11 mouse cellular contexts compared by ENCODE assay signal in the genomic region with DNA sequence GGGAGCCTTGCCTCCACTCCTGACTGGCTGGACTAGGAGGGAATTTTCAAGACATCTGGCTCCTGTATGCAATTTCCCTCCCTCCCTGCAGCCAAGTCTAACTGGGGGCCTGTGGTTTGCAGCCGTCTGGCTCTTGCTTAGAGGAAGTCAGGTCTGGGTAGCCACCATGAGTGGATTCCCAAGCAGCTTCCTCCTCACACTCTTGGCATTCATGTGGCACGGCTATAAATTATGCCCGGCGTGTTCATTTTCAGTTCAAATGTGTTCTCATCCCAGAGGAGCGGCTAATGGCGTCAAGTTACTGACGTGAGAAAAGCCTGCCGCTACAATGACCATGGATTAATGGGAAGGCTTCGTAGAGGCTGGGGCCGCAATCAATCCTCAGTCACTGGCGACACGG.
DNase-seq lines count a peak whose midpoint lies in the region; ATAC-seq lines count a peak whose summit lies in the region.
"Had no signal": no experiment of that assay in that cellular context is flagged by ENCODE, and none has a peak within 500 bp of the region (broad histone marks: within the 10 kb centered on the region; RNA-seq: fewer than 3 reads in every experiment).

No protein-coding gene starts in this region.

- H3K4me3 ChIP-seq in limb, embryonic 15.5 days, result no peak overlapping the region
- H3K4me3 ChIP-seq: forebrain, embryonic 13.5 days had no signal

- H3K4me1 ChIP-seq in limb, embryonic 15.5 days, result peaks cover 13% of the 10 kb centered on the region
- H3K4me1 ChIP-seq: forebrain, embryonic 13.5 days had no signal

- DNase-seq in kidney, postnatal 4 days, result peak; percentile 31 to 45
- DNase-seq in kidney, postnatal 25 days, result no peak
- peak; percentile 42 for DNase-seq in fibroblast of lung, adult 2 months (ENCODE audit: low read depth)
- DNase-seq in retina, embryonic 14.5 days (ENCODE audit: low spot score), result peak; percentile 25
- no peak for DNase-seq in left cerebral cortex, postnatal 14 days (ENCODE audit: low spot score in 2 of 2)
- no peak for DNase-seq in spleen, postnatal 36 days (ENCODE audit: low spot score in 2 of 2)
- DNase-seq: cerebellum, adult 9-10 months; lung, adult 18-20 months had no signal

- peak overlapping the region; percentile 43; the same call in 1 of the 2 replicates for H3K27ac ChIP-seq in limb, embryonic 15.5 days
- H3K27ac ChIP-seq: forebrain, embryonic 13.5 days had no signal

- H3K36me3 ChIP-seq in limb, embryonic 15.5 days, result 0 out of 2 replicates have a peak, but pooled peaks cover 2% of the 10 kb centered on the region

- 31% methylated on average over 12 of the region's 12 CpGs for WGBS in limb, embryonic 15.5 days

- no peak overlapping the region for H3K9ac ChIP-seq in limb, embryonic 15.5 days
- H3K9ac ChIP-seq: forebrain, embryonic 13.5 days had no signal

- ATAC-seq in limb, embryonic 15.5 days (ENCODE audit: insufficient number of reproducible peaks, low FRiP score, low TSS enrichment, low read depth), result peak; percentile 30; the same call in 1 of the 2 replicates
- ATAC-seq: forebrain, embryonic 13.5 days had no signal

- no peaks in the 10 kb centered on the region for H3K27me3 ChIP-seq in limb, embryonic 15.5 days
- H3K27me3 ChIP-seq: CH12.LX; forebrain, embryonic 13.5 days had no signal

- intact Hi-C loops in left cerebral cortex, postnatal 14 days (cut with DNase I), result no loop called here

- no peaks in the 10 kb centered on the region for H3K9me3 ChIP-seq in limb, embryonic 15.5 days

- no peak overlapping the region for H3K4me2 ChIP-seq in limb, embryonic 15.5 days
- H3K4me2 ChIP-seq: forebrain, embryonic 13.5 days had no signal

Comparison
In these comparisons a context has a peak if more than half of its experiments do, and no peak if none do; other contexts are left out.
1. DNase-seq: peak in kidney, postnatal 4 days (2 of 2), fibroblast of lung, adult 2 months (single experiment) and retina, embryonic 14.5 days (single experiment); none in kidney, postnatal 25 days (0 of 2), left cerebral cortex, postnatal 14 days (0 of 2) and spleen, postnatal 36 days (0 of 2).